Mouse (Mus musculus): Measurements from ENCODE around the gene Hspa5.

DNA sequence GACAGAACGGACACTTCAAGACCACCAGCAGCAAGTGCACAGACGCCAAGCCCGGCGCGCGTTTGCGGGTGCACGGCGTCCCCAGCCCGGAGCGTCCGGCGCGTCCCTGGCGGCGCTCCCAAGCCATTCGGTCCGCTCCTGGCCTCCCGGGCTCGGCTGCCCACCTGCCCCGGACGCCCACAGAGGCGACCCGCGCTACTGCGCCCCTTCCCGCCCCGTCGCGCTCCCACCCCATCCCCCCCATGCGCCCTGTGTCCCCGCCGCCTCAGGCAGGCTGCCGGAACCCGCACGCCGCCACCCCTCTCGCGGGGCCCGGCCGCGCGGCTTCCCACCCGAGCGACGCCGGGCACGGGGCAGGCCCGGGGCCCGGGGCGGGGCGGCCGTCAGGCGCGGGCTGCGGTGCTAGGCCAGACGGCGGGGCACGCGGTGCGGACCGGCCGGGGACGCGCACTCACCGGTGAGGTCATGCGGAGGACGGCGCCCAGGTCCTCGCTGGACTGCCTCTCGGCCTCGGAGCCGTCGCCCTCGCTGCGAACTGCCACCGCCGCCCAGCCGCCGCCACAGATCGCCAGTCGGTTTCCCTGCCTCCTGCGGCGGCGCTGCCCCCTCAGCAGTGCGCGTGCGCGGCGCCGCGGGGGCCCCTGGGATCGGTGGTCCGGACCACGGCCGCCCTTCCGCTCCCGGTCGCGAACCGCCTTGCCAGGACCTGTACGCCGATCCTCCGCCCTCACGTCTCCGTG lies 17.8 kb upstream of the Hspa5 start:
- TF ChIP-seq ZC3H11A (IDR thresholded peaks at IDR 0.05; ENCODE audit: borderline replicate concordance, low read depth, low read length) (no peak), MAFK (IDR thresholded peaks at IDR 0.05; ENCODE audit: insufficient read depth, low read depth, low read length) (no peak), CHD2 (IDR thresholded peaks at IDR 0.05; ENCODE audit: low read depth, low read length) (no peak), ZNF384 (IDR thresholded peaks at IDR 0.05; ENCODE audit: low read depth, low read length) (no peak)
